Mouse (Mus musculus) myocyte (in vitro differentiated cells): ENCODE measurements around the gene Zfp456.
"Not testable (repeated sequence)": the region's sequence is repeated elsewhere in the genome, so short reads cannot be mapped to it uniquely, and the experiment has no call there.

Source experiments
- CEBPB ChIP-seq: IDR thresholded peaks from 2 replicates; pipeline ENCODE4 v1.6.1; 2011; ENCODE audit warnings: mild to moderate bottlenecking, moderate library complexity; ENCODE audit not compliant: poor library complexity, insufficient read depth, severe bottlenecking
- E2F4 ChIP-seq: IDR thresholded peaks from one replicate; pipeline ENCODE4 v1.6.1; 2011; ENCODE audit warnings: mild to moderate bottlenecking, control low read depth, moderate library complexity; ENCODE audit not compliant: insufficient read depth
- MAX ChIP-seq: IDR thresholded peaks from one replicate; pipeline ENCODE4 v1.6.1; 2011; ENCODE audit warnings: low read depth, mild to moderate bottlenecking, control low read depth
- POLR2A ChIP-seq: IDR thresholded peaks from one replicate; pipeline ENCODE4 v1.6.1; 2011; ENCODE audit warnings: low read depth, mild to moderate bottlenecking, control low read depth, moderate library complexity; ENCODE audit not compliant: insufficient read length
- POLR2AphosphoS2 ChIP-seq: IDR thresholded peaks from one replicate; pipeline ENCODE4 v1.6.1; 2011; ENCODE audit warnings: low read depth, control low read depth; ENCODE audit not compliant: insufficient read length
- TCF12 ChIP-seq: IDR thresholded peaks from one replicate; pipeline ENCODE4 v1.6.1; 2011; ENCODE audit warnings: mild to moderate bottlenecking, control low read depth; ENCODE audit not compliant: poor library complexity, insufficient read depth, severe bottlenecking
- TCF3 ChIP-seq: IDR thresholded peaks from one replicate; pipeline ENCODE4 v1.6.1; 2011; ENCODE audit warnings: low read depth, control low read depth; ENCODE audit not compliant: insufficient read length
- USF1 ChIP-seq: IDR thresholded peaks from one replicate; pipeline ENCODE4 v1.6.1; 2011; ENCODE audit warnings: low read depth, mild to moderate bottlenecking, control low read depth, moderate library complexity

GRCm38 (mm10) chr13:67376255-67376654 is 645 bp upstream of the Zfp456 start:
- not testable (repeated sequence) for TF ChIP-seq USF1, E2F4, MAX, POLR2AphosphoS2, POLR2A, TCF3, TCF12, CEBPB
